ENCODE assay signal across 15 mouse cellular contexts in the genomic region with DNA sequence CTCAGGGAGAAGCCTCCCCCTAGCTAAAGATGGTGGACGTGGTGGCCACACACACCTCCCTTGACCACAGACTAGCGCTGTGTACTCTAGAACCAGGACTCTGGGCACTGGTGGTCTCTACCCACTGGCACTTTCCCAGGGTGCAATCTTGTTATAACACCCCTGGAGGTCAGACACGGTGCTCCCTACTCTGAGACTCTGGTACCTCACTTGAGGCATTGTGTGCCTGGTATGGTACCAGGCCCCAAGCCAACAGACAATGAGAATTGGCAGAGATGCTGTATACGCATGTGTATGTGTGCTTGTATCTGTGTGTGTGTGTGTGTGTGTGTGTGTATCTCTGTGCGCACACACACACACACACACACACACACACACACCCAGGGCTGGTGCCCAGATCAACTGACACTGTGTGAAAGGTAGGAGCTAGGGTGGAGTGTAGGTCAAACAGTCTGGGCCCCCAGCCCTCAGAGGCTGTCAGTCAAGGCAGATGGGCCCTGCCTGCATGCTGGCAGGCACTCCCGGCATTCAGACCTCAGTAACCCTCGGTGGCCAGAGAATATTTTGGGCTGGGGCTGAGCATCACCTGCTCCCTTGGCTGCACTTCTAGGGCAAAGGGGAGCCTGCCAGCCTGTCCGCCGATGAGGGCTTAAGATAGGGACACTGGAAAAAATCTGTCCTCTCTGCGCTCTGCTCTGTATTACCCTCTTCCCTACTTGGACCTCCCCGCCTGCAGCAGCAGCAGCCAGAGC. TPM values are rescaled to one million over a fixed set of nuclear protein-coding genes. Genes with fewer than 3 reads are reported as not detected.
DNase-seq lines count a peak whose midpoint lies in the region; ATAC-seq and TF ChIP-seq lines count a peak whose summit lies in the region.
"Had no signal": no experiment of that assay in that cellular context is flagged by ENCODE, and none has a peak within 500 bp of the region (broad histone marks: within the 10 kb centered on the region; RNA-seq: fewer than 3 reads in every experiment).

No protein-coding gene starts in this region.

- peaks cover 3% of the 10 kb centered on the region; the same call in 1 of the 2 replicates for H3K4me1 ChIP-seq in midbrain, embryonic 15.5 days
- no peaks in the 10 kb centered on the region for H3K4me1 ChIP-seq in midbrain, embryonic 16.5 days (ENCODE audit: control insufficient read depth, insufficient read depth, low read length)
- peaks cover 4% of the 10 kb centered on the region; the same call in 1 of the 2 replicates for H3K4me1 ChIP-seq in heart, adult 2 months (ENCODE audit: control insufficient read depth, insufficient read depth, low read length)
- peaks cover 72% of the 10 kb centered on the region for H3K4me1 ChIP-seq in liver, embryonic 13.5 days (replicated peaks)

- intact Hi-C loops in heart, adult 2 months (cut with DNase I): no loop called here

- TF ChIP-seq CTCF in heart, adult 2 months (IDR thresholded peaks at IDR 0.05): no peak

- H3K27me3 ChIP-seq in midbrain, embryonic 15.5 days (replicated peaks): no peaks in the 10 kb centered on the region
- H3K27me3 ChIP-seq in midbrain, embryonic 16.5 days (ENCODE audit: control insufficient read depth, insufficient read depth, low read depth, low read length): no peaks in the 10 kb centered on the region
- H3K27me3 ChIP-seq in heart, adult 2 months (ENCODE audit: control insufficient read depth, insufficient read depth, low read length): no peaks in the 10 kb centered on the region
- H3K27me3 ChIP-seq in liver, embryonic 13.5 days: 0 out of 2 replicates have a peak, but pooled peaks cover 6% of the 10 kb centered on the region

- H3K4me3 ChIP-seq in midbrain, embryonic 15.5 days: no peak overlapping the region
- H3K4me3 ChIP-seq in midbrain, embryonic 16.5 days (ENCODE audit: low read depth, low read length): no peak overlapping the region
- H3K4me3 ChIP-seq in heart, adult 2 months: no peak overlapping the region
- H3K4me3 ChIP-seq in liver, embryonic 13.5 days (replicated peaks): no peak overlapping the region
- H3K4me3 ChIP-seq: layer of hippocampus, adult 2 months; neural tube, embryonic 13.5 days had no signal

- no peak for TF ChIP-seq POLR2A in heart, adult 2 months (IDR thresholded peaks at IDR 0.05; ENCODE audit: insufficient read depth, low read depth, low read length)

- no peak overlapping the region for H3K4me2 ChIP-seq in midbrain, embryonic 15.5 days
- no peak overlapping the region for H3K4me2 ChIP-seq in midbrain, embryonic 16.5 days (ENCODE audit: low read length)
- no peak overlapping the region for H3K4me2 ChIP-seq in liver, embryonic 13.5 days
- H3K4me2 ChIP-seq: neural tube, embryonic 13.5 days had no signal

- peak; percentile 95 for TF ChIP-seq EP300 in heart, adult 2 months (IDR thresholded peaks at IDR 0.05; ENCODE audit: insufficient read depth, low read depth, low read length)

- H3K27ac ChIP-seq in midbrain, embryonic 15.5 days: no peak overlapping the region
- H3K27ac ChIP-seq in midbrain, embryonic 16.5 days (ENCODE audit: low read length): no peak overlapping the region
- H3K27ac ChIP-seq in heart, adult 2 months: peak overlapping the region; percentile 84
- H3K27ac ChIP-seq in liver, embryonic 13.5 days: peak overlapping the region; percentile 97
- H3K27ac ChIP-seq: layer of hippocampus, adult 2 months; macrophage; neural tube, embryonic 13.5 days had no signal

- no peak overlapping the region for H3K9ac ChIP-seq in midbrain, embryonic 15.5 days
- no peak overlapping the region for H3K9ac ChIP-seq in midbrain, embryonic 16.5 days (ENCODE audit: low read depth, low read length)
- no peak overlapping the region for H3K9ac ChIP-seq in heart, adult 2 months (ENCODE audit: low read depth, low read length)
- H3K9ac ChIP-seq in liver, embryonic 13.5 days: peak overlapping the region; percentile 8; the same call in 1 of the 2 replicates
- H3K9ac ChIP-seq: neural tube, embryonic 13.5 days had no signal

- WGBS in midbrain, embryonic 15.5 days: 74% methylated on average over 11 of the region's 11 CpGs
- 77% methylated on average over 11 of the region's 11 CpGs for WGBS in midbrain, embryonic 16.5 days
- WGBS in heart, adult 2 months: 59% methylated on average over 11 of the region's 11 CpGs
- WGBS in liver, embryonic 13.5 days (ENCODE audit: insufficient replicate concordance): 75% methylated on average over 10 of the region's 11 CpGs

- DNase-seq in cerebellum, adult 8-10 months: peak; percentile 64
- DNase-seq in heart, adult 2 months: peak; percentile 72 to 86
- DNase-seq in liver, embryonic 13.5 days: no peak
- DNase-seq in layer of hippocampus, adult 9-10 months (ENCODE audit: low spot score): no peak
- no peak for DNase-seq in T-cell, adult 2 months (ENCODE audit: low spot score)
- DNase-seq in natural killer cell, adult 2 months (ENCODE audit: low spot score in 2 of 2): no peak
- DNase-seq: adrenal gland, adult 8-10 months; embryo, embryonic 11 days; kidney, adult 18-20 months; spleen, adult 18-20 months had no signal

- no peaks in the 10 kb centered on the region for H3K9me3 ChIP-seq in midbrain, embryonic 15.5 days
- H3K9me3 ChIP-seq in midbrain, embryonic 16.5 days (replicated peaks; ENCODE audit: control insufficient read depth, low read length, poor library complexity, severe bottlenecking): no peaks in the 10 kb centered on the region
- no peaks in the 10 kb centered on the region for H3K9me3 ChIP-seq in liver, embryonic 13.5 days (replicated peaks)
- H3K9me3 ChIP-seq: neural tube, embryonic 13.5 days had no signal

- H3K36me3 ChIP-seq in midbrain, embryonic 15.5 days (replicated peaks): no peaks in the 10 kb centered on the region
- H3K36me3 ChIP-seq in midbrain, embryonic 16.5 days (ENCODE audit: control insufficient read depth, insufficient read depth, low read length): no peaks in the 10 kb centered on the region
- H3K36me3 ChIP-seq in heart, adult 2 months (ENCODE audit: control insufficient read depth, insufficient read depth, low read length): no peaks in the 10 kb centered on the region
- no peaks in the 10 kb centered on the region for H3K36me3 ChIP-seq in liver, embryonic 13.5 days
- H3K36me3 ChIP-seq: neural tube, embryonic 13.5 days had no signal

- no peaks in the 10 kb centered on the region for H3K79me2 ChIP-seq in heart, adult 2 months (replicated peaks; ENCODE audit: control insufficient read depth, insufficient read depth, low read length)

- ATAC-seq in midbrain, embryonic 15.5 days (replicated peaks): 0 out of 2 replicates have a peak, but pooled peaks have one; percentile 30
- ATAC-seq in midbrain, embryonic 16.5 days: no peak
- ATAC-seq in liver, embryonic 13.5 days (ENCODE audit: low read depth): no peak

RNA-seq across cellular contexts. Expression of a gene that starts 9.3 kb away (rescaled TPM):
- polyA plus RNA-seq in midbrain, embryonic 15.5 days (2015; fragmentation: Nextera tagmentation; extraction: Ambion mirVana): 216 and 230 TPM in 2 replicates
- polyA plus RNA-seq in midbrain, embryonic 16.5 days (2015; fragmentation: Nextera tagmentation; extraction: Ambion mirVana): 257 and 308 TPM in 2 replicates
- total RNA-seq in heart, adult 2 months (2021): 1,000 to 10,000 TPM; 5,566 to 6,234 TPM
- polyA plus RNA-seq in heart, adult 2 months (2012; rRNA removed): 6,657 and 8,958 TPM in 2 replicates
- polyA plus RNA-seq in liver, embryonic 13.5 days (2015; fragmentation: Nextera tagmentation; extraction: Ambion mirVana): 1.5 and 2.8 TPM in 2 replicates

RNA-seq across cellular contexts. Expression of a gene that starts 9.4 kb away (rescaled TPM):
- polyA plus RNA-seq in midbrain, embryonic 15.5 days (2015; fragmentation: Nextera tagmentation; extraction: Ambion mirVana): 1.0 and 1.4 TPM in 2 replicates
- 1.1 and 1.5 TPM in 2 replicates for polyA plus RNA-seq in midbrain, embryonic 16.5 days (2015; fragmentation: Nextera tagmentation; extraction: Ambion mirVana)
- not detected for total RNA-seq in heart, adult 2 months (2021)
- polyA plus RNA-seq in heart, adult 2 months (2012; rRNA removed): 0.27 and 0.73 TPM in 2 replicates
- polyA plus RNA-seq in liver, embryonic 13.5 days (2015; fragmentation: Nextera tagmentation; extraction: Ambion mirVana): not detected in 2 replicates
- polyA plus RNA-seq: macrophage had no signal

RNA-seq across cellular contexts. Expression of a gene that starts 20.0 kb away (rescaled TPM):
- 42.9 and 50.3 TPM in 2 replicates for polyA plus RNA-seq in midbrain, embryonic 15.5 days (2015; fragmentation: Nextera tagmentation; extraction: Ambion mirVana)
- 29.6 and 39.9 TPM in 2 replicates for polyA plus RNA-seq in midbrain, embryonic 16.5 days (2015; fragmentation: Nextera tagmentation; extraction: Ambion mirVana)
- total RNA-seq in heart, adult 2 months (2021): 1 to 10 TPM; 1.8 to 2.8 TPM
- 1.4 and 1.8 TPM in 2 replicates for polyA plus RNA-seq in heart, adult 2 months (2012; rRNA removed)
- 0.99 and 1.6 TPM in 2 replicates for polyA plus RNA-seq in liver, embryonic 13.5 days (2015; fragmentation: Nextera tagmentation; extraction: Ambion mirVana)
- polyA plus RNA-seq: macrophage had no signal

Comparison
In these comparisons a context has a peak if more than half of its experiments do, and no peak if none do; other contexts are left out.
1. H3K27ac ChIP-seq: peak in heart, adult 2 months (single experiment) and liver, embryonic 13.5 days (single experiment); none in midbrain, embryonic 15.5 days (single experiment) and midbrain, embryonic 16.5 days (single experiment).
2. DNase-seq: peak in cerebellum, adult 8-10 months (single experiment) and heart, adult 2 months (2 of 2); none in liver, embryonic 13.5 days (single experiment), layer of hippocampus, adult 9-10 months (single experiment), T-cell, adult 2 months (single experiment) and natural killer cell, adult 2 months (0 of 2).
3. RNA of a gene that starts 9.3 kb away (polyA plus RNA-seq): 6,657 to 8,958 TPM in heart, adult 2 months, 257 to 308 TPM in midbrain, embryonic 16.5 days and 216 to 230 TPM in midbrain, embryonic 15.5 days; 1.5 to 2.8 TPM in liver, embryonic 13.5 days; every median in the first group is over 10 times any median in the second.
4. RNA of a gene that starts 20.0 kb away (polyA plus RNA-seq): 42.9 to 50.3 TPM in midbrain, embryonic 15.5 days and 29.6 to 39.9 TPM in midbrain, embryonic 16.5 days; 1.4 to 1.8 TPM in heart, adult 2 months and 0.99 to 1.6 TPM in liver, embryonic 13.5 days; every median in the first group is over 10 times any median in the second.